In the genomic region with DNA sequence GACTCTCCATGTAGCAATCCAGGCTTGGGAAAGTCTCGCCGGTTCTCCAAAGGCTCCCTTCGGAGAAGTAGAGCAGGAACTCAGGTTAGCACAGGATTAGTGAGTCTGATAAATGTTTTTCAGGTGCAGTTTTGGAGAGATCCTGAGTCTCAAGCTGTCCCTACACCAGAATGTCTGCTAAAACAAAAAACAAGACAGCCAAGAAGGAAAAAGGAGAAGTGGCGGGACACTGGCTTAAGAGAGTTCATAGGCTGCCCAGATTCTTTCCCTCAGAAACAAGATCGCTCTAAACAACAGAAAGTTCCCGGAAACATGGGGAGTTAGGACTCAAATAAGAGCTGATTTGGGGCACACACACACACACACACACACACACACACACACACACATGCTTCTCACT, we compare ENCODE assay signal across 10 mouse cellular contexts.
DNase-seq lines count a peak whose midpoint lies in the region; ATAC-seq and TF ChIP-seq lines count a peak whose summit lies in the region.
"Had no signal": no experiment of that assay in that cellular context is flagged by ENCODE, and none has a peak within 500 bp of the region (broad histone marks: within the 10 kb centered on the region; RNA-seq: fewer than 3 reads in every experiment).

No protein-coding gene starts in this region.

- no peaks in the 10 kb centered on the region for H3K27me3 ChIP-seq in forebrain, embryonic 15.5 days
- H3K27me3 ChIP-seq in forebrain, embryonic 16.5 days (replicated peaks; ENCODE audit: control insufficient read depth, insufficient read depth, low read length) = no peaks in the 10 kb centered on the region
- no peaks in the 10 kb centered on the region for H3K27me3 ChIP-seq in kidney, postnatal 0 days (ENCODE audit: insufficient read depth, low read length)
- no peaks in the 10 kb centered on the region for H3K27me3 ChIP-seq in kidney, embryonic 15.5 days
- H3K27me3 ChIP-seq in myocyte (ENCODE audit: control insufficient read depth, insufficient read depth, insufficient read length) = no peaks in the 10 kb centered on the region
- no peaks in the 10 kb centered on the region for H3K27me3 ChIP-seq in small intestine, adult 2 months (ENCODE audit: control insufficient read depth, insufficient read depth, low read length)
- H3K27me3 ChIP-seq: embryonic facial prominence, embryonic 13.5 days; heart, embryonic 12.5 days; hindbrain, embryonic 12.5 days had no signal

- WGBS in forebrain, embryonic 15.5 days = 59% methylated on average over 6 of the region's 6 CpGs
- 57% methylated on average over 6 of the region's 6 CpGs for WGBS in forebrain, embryonic 16.5 days
- WGBS in kidney, postnatal 0 days = 74% methylated on average over 6 of the region's 6 CpGs
- WGBS in kidney, embryonic 15.5 days = 79% methylated on average over 6 of the region's 6 CpGs
- 79% methylated on average over 6 of the region's 6 CpGs for WGBS in small intestine, adult 2 months

- H3K9ac ChIP-seq in forebrain, embryonic 15.5 days (replicated peaks) = no peak overlapping the region
- no peak overlapping the region for H3K9ac ChIP-seq in forebrain, embryonic 16.5 days (replicated peaks; ENCODE audit: low read depth, low read length)
- no peak overlapping the region for H3K9ac ChIP-seq in kidney, postnatal 0 days (ENCODE audit: low read depth, low read length)
- H3K9ac ChIP-seq in kidney, embryonic 15.5 days = no peak overlapping the region
- H3K9ac ChIP-seq: embryonic facial prominence, embryonic 13.5 days; heart, embryonic 12.5 days; hindbrain, embryonic 12.5 days had no signal

- 0 out of 2 replicates have a peak, but pooled peaks cover 7% of the 10 kb centered on the region for H3K4me1 ChIP-seq in forebrain, embryonic 15.5 days
- H3K4me1 ChIP-seq in forebrain, embryonic 16.5 days (replicated peaks; ENCODE audit: control insufficient read depth, insufficient read depth, low read length) = no peaks in the 10 kb centered on the region; the same call in 1 of the 2 replicates
- H3K4me1 ChIP-seq in kidney, postnatal 0 days (replicated peaks; ENCODE audit: insufficient read depth, low read length) = 0 out of 2 replicates have a peak, but pooled peaks cover 1% of the 10 kb centered on the region
- peaks cover 2% of the 10 kb centered on the region; the same call in 1 of the 2 replicates for H3K4me1 ChIP-seq in kidney, embryonic 15.5 days
- H3K4me1 ChIP-seq in small intestine, adult 2 months (ENCODE audit: control insufficient read depth, insufficient read depth, insufficient read length, low read length) = no peaks in the 10 kb centered on the region
- H3K4me1 ChIP-seq: hindbrain, embryonic 12.5 days had no signal

- no peak for TF ChIP-seq POLR2A in myocyte (IDR thresholded peaks at IDR 0.05; ENCODE audit: insufficient read length, low read depth)
- no peak for TF ChIP-seq POLR2A in small intestine, adult 2 months (IDR thresholded peaks at IDR 0.05; ENCODE audit: low read depth, low read length)

- no peaks in the 10 kb centered on the region for H3K79me2 ChIP-seq in myocyte (ENCODE audit: control insufficient read depth, insufficient read depth)

- no peaks in the 10 kb centered on the region for H3K36me3 ChIP-seq in forebrain, embryonic 15.5 days
- H3K36me3 ChIP-seq in forebrain, embryonic 16.5 days (ENCODE audit: control insufficient read depth, insufficient read depth) = no peaks in the 10 kb centered on the region
- no peaks in the 10 kb centered on the region for H3K36me3 ChIP-seq in kidney, postnatal 0 days (ENCODE audit: insufficient read depth, low read length)
- H3K36me3 ChIP-seq in kidney, embryonic 15.5 days = no peaks in the 10 kb centered on the region
- H3K36me3 ChIP-seq in myocyte (ENCODE audit: control insufficient read depth, insufficient read depth) = no peaks in the 10 kb centered on the region
- no peaks in the 10 kb centered on the region for H3K36me3 ChIP-seq in small intestine, adult 2 months (ENCODE audit: control insufficient read depth, insufficient read depth, low read length)
- H3K36me3 ChIP-seq: embryonic facial prominence, embryonic 13.5 days; heart, embryonic 12.5 days; hindbrain, embryonic 12.5 days had no signal

- no peaks in the 10 kb centered on the region for H3K9me3 ChIP-seq in forebrain, embryonic 15.5 days
- no peaks in the 10 kb centered on the region for H3K9me3 ChIP-seq in forebrain, embryonic 16.5 days (ENCODE audit: control insufficient read depth, low read length)
- H3K9me3 ChIP-seq in kidney, postnatal 0 days (replicated peaks; ENCODE audit: low read length) = no peaks in the 10 kb centered on the region
- H3K9me3 ChIP-seq in kidney, embryonic 15.5 days (replicated peaks) = no peaks in the 10 kb centered on the region
- H3K9me3 ChIP-seq: embryonic facial prominence, embryonic 13.5 days; heart, embryonic 12.5 days; hindbrain, embryonic 12.5 days had no signal

- peak; percentile 11 for DNase-seq in kidney, postnatal 0 days (ENCODE audit: low spot score)

- no peak overlapping the region for H3ac ChIP-seq in myocyte (ENCODE audit: control insufficient read depth, insufficient read length)

- peak overlapping the region; percentile 39; the same call in 1 of the 2 replicates for H3K27ac ChIP-seq in forebrain, embryonic 15.5 days (replicated peaks)
- H3K27ac ChIP-seq in forebrain, embryonic 16.5 days (ENCODE audit: low read length) = no peak overlapping the region
- H3K27ac ChIP-seq in kidney, postnatal 0 days = no peak overlapping the region
- no peak overlapping the region for H3K27ac ChIP-seq in kidney, embryonic 15.5 days
- no peak overlapping the region for H3K27ac ChIP-seq in small intestine, adult 2 months (ENCODE audit: insufficient read depth, low read depth, low read length)
- H3K27ac ChIP-seq: embryonic facial prominence, embryonic 13.5 days; hindbrain, embryonic 12.5 days had no signal

- no peak overlapping the region for H3K4me2 ChIP-seq in forebrain, embryonic 15.5 days (replicated peaks)
- no peak overlapping the region; the same call in 1 of the 2 replicates for H3K4me2 ChIP-seq in forebrain, embryonic 16.5 days (ENCODE audit: low read length)
- H3K4me2 ChIP-seq in kidney, postnatal 0 days (ENCODE audit: low read length) = no peak overlapping the region
- H3K4me2 ChIP-seq in kidney, embryonic 15.5 days = no peak overlapping the region
- peak overlapping the region; percentile 8 for H3K4me2 ChIP-seq in myocyte (ENCODE audit: low read depth)
- H3K4me2 ChIP-seq: embryonic facial prominence, embryonic 13.5 days; heart, embryonic 12.5 days; hindbrain, embryonic 12.5 days had no signal

- TF ChIP-seq CTCF in kidney, postnatal 0 days (IDR thresholded peaks at IDR 0.05; ENCODE audit: low read depth) = no peak
- 0 out of 2 replicates have a peak, but pooled peaks have one; percentile 10 for TF ChIP-seq CTCF in small intestine, adult 2 months (IDR thresholded peaks at IDR 0.05; ENCODE audit: extremely low read depth, insufficient read length, insufficient replicate concordance, low read depth, low read length)

- H3K4me3 ChIP-seq in forebrain, embryonic 15.5 days = no peak overlapping the region
- no peak overlapping the region for H3K4me3 ChIP-seq in forebrain, embryonic 16.5 days (replicated peaks; ENCODE audit: low read length)
- H3K4me3 ChIP-seq in kidney, postnatal 0 days (replicated peaks; ENCODE audit: low read depth, low read length) = no peak overlapping the region
- no peak overlapping the region for H3K4me3 ChIP-seq in kidney, embryonic 15.5 days (replicated peaks)
- H3K4me3 ChIP-seq in myocyte = no peak overlapping the region
- no peak overlapping the region for H3K4me3 ChIP-seq in small intestine, adult 2 months (ENCODE audit: low read depth, low read length)
- H3K4me3 ChIP-seq: embryonic facial prominence, embryonic 13.5 days; heart, embryonic 12.5 days; hindbrain, embryonic 12.5 days had no signal

- no peak for ATAC-seq in forebrain, embryonic 15.5 days (replicated peaks)
- no peak for ATAC-seq in forebrain, embryonic 16.5 days
- ATAC-seq in kidney, postnatal 0 days (replicated peaks; ENCODE audit: low FRiP score, low read depth) = no peak
- ATAC-seq in kidney, embryonic 15.5 days (replicated peaks; ENCODE audit: low FRiP score) = no peak
- ATAC-seq: intestine, embryonic 16.5 days had no signal

TF ChIP-seq in myocyte, 11 proteins besides CTCF, POLR2A, EP300 and RAD21:
- no peak for TF ChIP-seq MYOG (IDR thresholded peaks at IDR 0.05; ENCODE audit: control insufficient read depth in 1 of 3, insufficient read depth in 1 of 3, insufficient read length in 2 of 3, low read depth in 2 of 3)
- no peak for TF ChIP-seq TCF3 (IDR thresholded peaks at IDR 0.05; ENCODE audit: insufficient read length, low read depth)
- TF ChIP-seq USF1 (IDR thresholded peaks at IDR 0.05; ENCODE audit: low read depth) = no peak
- TF ChIP-seq MYOD1 (IDR thresholded peaks at IDR 0.05; ENCODE audit: control insufficient read depth in 1 of 3, insufficient read length in 2 of 3, low read depth in 2 of 3) = no peak
- TF ChIP-seq CEBPB (IDR thresholded peaks at IDR 0.05; ENCODE audit: insufficient read depth, poor library complexity, severe bottlenecking) = no peak
- no peak for TF ChIP-seq E2F4 (IDR thresholded peaks at IDR 0.05; ENCODE audit: insufficient read depth)
- no peak for TF ChIP-seq REST (IDR thresholded peaks at IDR 0.05; ENCODE audit: insufficient read depth, insufficient read length)
- no peak for TF ChIP-seq SRF (IDR thresholded peaks at IDR 0.05; ENCODE audit: control insufficient read depth, insufficient read length, low read depth)
- TF ChIP-seq TCF12 (IDR thresholded peaks at IDR 0.05; ENCODE audit: insufficient read depth, poor library complexity, severe bottlenecking) = no peak
- TF ChIP-seq MAX (IDR thresholded peaks at IDR 0.05; ENCODE audit: low read depth) = no peak
- no peak for TF ChIP-seq POLR2AphosphoS2 (IDR thresholded peaks at IDR 0.05; ENCODE audit: insufficient read length, low read depth)
